Mouse (Mus musculus): Measurements from ENCODE around the gene Nek7. TPM values are rescaled to one million over a fixed set of nuclear protein-coding genes. Genes with fewer than 3 reads are reported as not detected.

Nek7 gene
- total and polyA plus RNA-seq, 3 experiments = 4.7 to 9.1 TPM; not detected in 1

DNA sequence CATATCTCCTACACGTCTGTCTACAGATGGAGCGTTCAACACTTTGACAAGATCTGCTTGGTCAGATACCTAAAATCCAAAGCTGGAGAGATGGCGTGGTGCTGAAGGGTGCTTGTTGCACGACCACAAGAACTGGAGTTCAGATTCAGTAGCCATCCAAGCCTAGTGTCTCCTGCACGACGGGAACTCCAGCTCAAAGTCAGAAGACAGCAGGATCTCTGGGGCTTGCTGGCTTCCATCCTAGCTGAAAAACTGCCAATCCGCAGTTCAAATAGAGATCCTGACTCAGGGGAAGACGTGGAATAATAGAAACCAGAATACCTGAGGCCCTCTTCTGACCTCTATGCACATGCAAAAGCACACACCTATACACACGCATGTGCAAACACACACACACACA is 52.0 kb downstream of the Nek7 start:
- peaks cover 0 to 27% of the 10 kb centered on the region in 2 experiments; a peak in 2 of 4 replicates for H3K36me3 ChIP-seq (ENCODE audit: control insufficient read depth in 1 of 2, insufficient read depth in 2 of 2, low read length in 2 of 2)
- H3K79me2 ChIP-seq (ENCODE audit: control insufficient read depth, insufficient read depth, low read length, poor library complexity) = no peaks in the 10 kb centered on the region
- DNase-seq (ENCODE audit: low read depth, low spot score) = no peak
- H3K27me3 ChIP-seq (ENCODE audit: control insufficient read depth in 1 of 2, insufficient read depth in 2 of 2, low read length in 2 of 2) = no peaks in the 10 kb centered on the region
- no peaks in the 10 kb centered on the region for H3K9me3 ChIP-seq (replicated peaks; ENCODE audit: insufficient read depth, low read length)
- H3K9ac ChIP-seq (ENCODE audit: control insufficient read depth, low read depth, low read length, poor library complexity, severe bottlenecking) = no peak overlapping the region
- TF ChIP-seq MYC (IDR thresholded peaks at IDR 0.05; ENCODE audit: low read depth, low read length) = no peak
- TF ChIP-seq BHLHE40 (IDR thresholded peaks at IDR 0.05; ENCODE audit: borderline replicate concordance, low read depth, low read length) = no peak
- no peak for TF ChIP-seq ELF1 (IDR thresholded peaks at IDR 0.05; ENCODE audit: low read depth, low read length)
- no peak for TF ChIP-seq POLR2AphosphoS2 (IDR thresholded peaks at IDR 0.05; ENCODE audit: low read length)
- TF ChIP-seq EP300 (IDR thresholded peaks at IDR 0.05; ENCODE audit: low read depth in 1 of 2, low read length in 2 of 2) = no peak
- TF ChIP-seq MAX (IDR thresholded peaks at IDR 0.05; ENCODE audit: low read length) = no peak
- no peak for TF ChIP-seq MYB (IDR thresholded peaks at IDR 0.05; ENCODE audit: low read depth, low read length)
- no peak for TF ChIP-seq HCFC1 (IDR thresholded peaks at IDR 0.05; ENCODE audit: low read depth, low read length)
- TF ChIP-seq NRF1 (IDR thresholded peaks at IDR 0.05; ENCODE audit: insufficient read depth, low read depth, low read length, poor library complexity, severe bottlenecking) = no peak
- TF ChIP-seq RAD21 (IDR thresholded peaks at IDR 0.05; ENCODE audit: low read depth, low read length) = no peak
- no peak for TF ChIP-seq MAFK (IDR thresholded peaks at IDR 0.05; ENCODE audit: borderline replicate concordance, low read depth, low read length)
- TF ChIP-seq JUND (IDR thresholded peaks at IDR 0.05; ENCODE audit: low read depth, low read length) = no peak
- TF ChIP-seq CTCF (IDR thresholded peaks at IDR 0.05 in 2 of 3, conservative IDR thresholded peaks at IDR 0.05 in 1 of 3; ENCODE audit: control insufficient read depth in 1 of 3, insufficient read depth in 1 of 3, low read depth in 2 of 3, low read length in 3 of 3, poor library complexity in 1 of 3, severe bottlenecking in 1 of 3) = no peak
- TF ChIP-seq POLR2AphosphoS5 (IDR thresholded peaks at IDR 0.05; ENCODE audit: borderline replicate concordance, low read depth, low read length) = no peak
- no peak for TF ChIP-seq RCOR1 (IDR thresholded peaks at IDR 0.05; ENCODE audit: low read depth, low read length)
- H3K4me3 ChIP-seq (ENCODE audit: control insufficient read depth in 1 of 2, insufficient read depth in 1 of 2, low read depth in 2 of 2, low read length in 2 of 2) = no peak overlapping the region
- H3K27ac ChIP-seq (ENCODE audit: control insufficient read depth, low read depth, low read length) = no peak overlapping the region
- peaks cover 8 to 17% of the 10 kb centered on the region in 2 experiments for H3K4me1 ChIP-seq (ENCODE audit: control insufficient read depth in 1 of 2, insufficient read depth in 2 of 2, low read length in 2 of 2)

GRCm38 (mm10) chr1:138564677-138565076 is 55.3 kb downstream of the Nek7 start:
- TF ChIP-seq ETS1 (IDR thresholded peaks at IDR 0.05; ENCODE audit: low read depth, low read length) (peak; percentile 49), EP300 (IDR thresholded peaks at IDR 0.05; ENCODE audit: low read depth in 1 of 2, low read length in 2 of 2) (peak; percentile 42 to 45; a peak in 2 of 4 replicates), RCOR1 (IDR thresholded peaks at IDR 0.05; ENCODE audit: low read depth, low read length) (0 out of 2 replicates have a peak, but pooled peaks have one; percentile 26), MXI1 (IDR thresholded peaks at IDR 0.05; ENCODE audit: low read depth, low read length) (no peak), GATA1 (IDR thresholded peaks at IDR 0.05; ENCODE audit: low read depth, low read length) (peak; percentile 55)
- H3K79me2 ChIP-seq (ENCODE audit: control insufficient read depth, insufficient read depth, low read length, poor library complexity) = no peaks in the 10 kb centered on the region
- peak overlapping the region in 1 of 2 experiments; percentile 49; a peak in 2 of 4 replicates for H3K4me3 ChIP-seq (ENCODE audit: control insufficient read depth in 1 of 2, insufficient read depth in 1 of 2, low read depth in 2 of 2, low read length in 2 of 2)
- H3K9me3 ChIP-seq (replicated peaks; ENCODE audit: insufficient read depth, low read length) = no peaks in the 10 kb centered on the region
- no peak overlapping the region for H3K27ac ChIP-seq (ENCODE audit: control insufficient read depth, low read depth, low read length)
- H3K9ac ChIP-seq (ENCODE audit: control insufficient read depth, low read depth, low read length, poor library complexity, severe bottlenecking) = no peak overlapping the region
- H3K27me3 ChIP-seq (ENCODE audit: control insufficient read depth in 1 of 2, insufficient read depth in 2 of 2, low read length in 2 of 2) = no peaks in the 10 kb centered on the region
- H3K36me3 ChIP-seq (ENCODE audit: control insufficient read depth in 1 of 2, insufficient read depth in 2 of 2, low read length in 2 of 2) = peaks cover 0 to 13% of the 10 kb centered on the region in 2 experiments; a peak in 2 of 4 replicates
- peaks cover 5% of the 10 kb centered on the region in 2 experiments; a peak in 2 of 4 replicates for H3K4me1 ChIP-seq (ENCODE audit: control insufficient read depth in 1 of 2, insufficient read depth in 2 of 2, low read length in 2 of 2)
- peak; percentile 66 for DNase-seq (ENCODE audit: low read depth, low spot score)
